Mouse (Mus musculus): ENCODE results near the gene Aym1. TPM values are rescaled to one million over a fixed set of nuclear protein-coding genes. Genes with fewer than 3 reads are reported as not detected.
"Not testable (repeated sequence)": the region's sequence is repeated elsewhere in the genome, so short reads cannot be mapped to it uniquely, and the experiment has no call there.

Aym1 gene
- polyA plus RNA-seq, 1 experiment: not detected

- Histone ChIP-seq H3K36me3 (ENCODE audit: control insufficient read depth, insufficient read depth, low read length) (no peaks in the 10 kb centered on the region), H3K27me3 (ENCODE audit: control insufficient read depth, insufficient read depth, low read length) (peaks cover 33% of the 10 kb centered on the region), H3K4me1 (ENCODE audit: control insufficient read depth, insufficient read depth, insufficient read length, low read length) (no peaks in the 10 kb centered on the region), H3K27ac (ENCODE audit: insufficient read depth, low read depth, low read length) (no peak overlapping the region), H3K4me3 (ENCODE audit: low read depth, low read length) (no peak overlapping the region)
- WGBS: 18% methylated on average over 11 of the region's 11 CpGs
- TF ChIP-seq CTCF (IDR thresholded peaks at IDR 0.05; ENCODE audit: extremely low read depth, insufficient read length, insufficient replicate concordance, low read depth, low read length) (no peak), POLR2A (IDR thresholded peaks at IDR 0.05; ENCODE audit: low read depth, low read length) (no peak)
Observed at GRCm38 (mm10) chr5:113345781-113346180, 11.3 kb upstream of the Aym1 start.

- H3K4me1 ChIP-seq (ENCODE audit: control insufficient read depth, insufficient read depth, insufficient read length, low read length); H3K27ac ChIP-seq (ENCODE audit: insufficient read depth, low read depth, low read length); H3K4me3 ChIP-seq (ENCODE audit: low read depth, low read length); H3K36me3 ChIP-seq (ENCODE audit: control insufficient read depth, insufficient read depth, low read length): not testable (repeated sequence)
- H3K27me3 ChIP-seq (ENCODE audit: control insufficient read depth, insufficient read depth, low read length): peaks cover 33% of the 10 kb centered on the region
- 26% methylated on average over 6 of the region's 6 CpGs for WGBS
Observed at GRCm38 (mm10) chr5:113346651-113347050, 10.4 kb upstream of the Aym1 start.

- WGBS: 42% methylated on average over 12 of the region's 12 CpGs
- Histone ChIP-seq H3K27me3 (ENCODE audit: control insufficient read depth, insufficient read depth, low read length) (peaks cover 33% of the 10 kb centered on the region), H3K4me1 (ENCODE audit: control insufficient read depth, insufficient read depth, insufficient read length, low read length) (0 out of 2 replicates have a peak, but pooled peaks cover 1% of the 10 kb centered on the region), H3K4me3 (ENCODE audit: low read depth, low read length) (no peak overlapping the region), H3K27ac (ENCODE audit: insufficient read depth, low read depth, low read length) (no peak overlapping the region), H3K36me3 (ENCODE audit: control insufficient read depth, insufficient read depth, low read length) (no peaks in the 10 kb centered on the region)
- TF ChIP-seq CTCF (IDR thresholded peaks at IDR 0.05; ENCODE audit: extremely low read depth, insufficient read length, insufficient replicate concordance, low read depth, low read length): no peak
- no peak for TF ChIP-seq POLR2A (IDR thresholded peaks at IDR 0.05; ENCODE audit: low read depth, low read length)
Observed at GRCm38 (mm10) chr5:113347593-113347992, 9.5 kb upstream of the Aym1 start.

GRCm38 (mm10) chr5:113348597-113348996 lies 8.5 kb upstream of the Aym1 start:
- H3K27me3 ChIP-seq (ENCODE audit: control insufficient read depth, insufficient read depth, low read length): peaks cover 33% of the 10 kb centered on the region

GRCm38 (mm10) chr5:113349226-113349625 lies 7.9 kb upstream of the Aym1 start:
- Histone ChIP-seq H3K4me1 (ENCODE audit: control insufficient read depth, insufficient read depth, insufficient read length, low read length) (0 out of 2 replicates have a peak, but pooled peaks cover 2% of the 10 kb centered on the region), H3K27me3 (ENCODE audit: control insufficient read depth, insufficient read depth, low read length) (peaks cover 33% of the 10 kb centered on the region), H3K4me3 (ENCODE audit: low read depth, low read length) (no peak overlapping the region), H3K27ac (ENCODE audit: insufficient read depth, low read depth, low read length) (no peak overlapping the region), H3K36me3 (ENCODE audit: control insufficient read depth, insufficient read depth, low read length) (no peaks in the 10 kb centered on the region)
- TF ChIP-seq CTCF (IDR thresholded peaks at IDR 0.05; ENCODE audit: extremely low read depth, insufficient read length, insufficient replicate concordance, low read depth, low read length) (no peak), POLR2A (IDR thresholded peaks at IDR 0.05; ENCODE audit: low read depth, low read length) (no peak)
- WGBS: 6% methylated on average over 7 of the region's 7 CpGs

More at GRCm38 (mm10) chr5:113348597-113348996, 8.5 kb upstream of the Aym1 start:
- Histone ChIP-seq H3K4me1 (ENCODE audit: control insufficient read depth, insufficient read depth, insufficient read length, low read length) (0 out of 2 replicates have a peak, but pooled peaks cover 2% of the 10 kb centered on the region), H3K27ac (ENCODE audit: insufficient read depth, low read depth, low read length) (no peak overlapping the region), H3K36me3 (ENCODE audit: control insufficient read depth, insufficient read depth, low read length) (no peaks in the 10 kb centered on the region), H3K4me3 (ENCODE audit: low read depth, low read length) (no peak overlapping the region)
- 26% methylated on average over 13 of the region's 13 CpGs for WGBS
- TF ChIP-seq POLR2A (IDR thresholded peaks at IDR 0.05; ENCODE audit: low read depth, low read length): no peak

- Histone ChIP-seq H3K27me3 (ENCODE audit: control insufficient read depth, insufficient read depth, low read length) (peaks cover 33% of the 10 kb centered on the region), H3K4me1 (ENCODE audit: control insufficient read depth, insufficient read depth, insufficient read length, low read length) (0 out of 2 replicates have a peak, but pooled peaks cover 2% of the 10 kb centered on the region), H3K4me3 (ENCODE audit: low read depth, low read length) (no peak overlapping the region), H3K36me3 (ENCODE audit: control insufficient read depth, insufficient read depth, low read length) (no peaks in the 10 kb centered on the region), H3K27ac (ENCODE audit: insufficient read depth, low read depth, low read length) (no peak overlapping the region)
- TF ChIP-seq CTCF (IDR thresholded peaks at IDR 0.05; ENCODE audit: extremely low read depth, insufficient read length, insufficient replicate concordance, low read depth, low read length) (no peak), POLR2A (IDR thresholded peaks at IDR 0.05; ENCODE audit: low read depth, low read length) (no peak)
- 27% methylated on average over 7 of the region's 7 CpGs for WGBS
Observed at GRCm38 (mm10) chr5:113349810-113350209, 7.3 kb upstream of the Aym1 start.

- Histone ChIP-seq H3K36me3 (ENCODE audit: control insufficient read depth, insufficient read depth, low read length) (no peaks in the 10 kb centered on the region), H3K27me3 (ENCODE audit: control insufficient read depth, insufficient read depth, low read length) (peaks cover 24% of the 10 kb centered on the region), H3K4me3 (ENCODE audit: low read depth, low read length) (no peak overlapping the region), H3K27ac (ENCODE audit: insufficient read depth, low read depth, low read length) (no peak overlapping the region), H3K4me1 (ENCODE audit: control insufficient read depth, insufficient read depth, insufficient read length, low read length) (0 out of 2 replicates have a peak, but pooled peaks cover 2% of the 10 kb centered on the region)
- TF ChIP-seq POLR2A (IDR thresholded peaks at IDR 0.05; ENCODE audit: low read depth, low read length) (no peak), CTCF (IDR thresholded peaks at IDR 0.05; ENCODE audit: extremely low read depth, insufficient read length, insufficient replicate concordance, low read depth, low read length) (no peak)
- WGBS: 79% methylated on average over 3 of the region's 3 CpGs
Observed at GRCm38 (mm10) chr5:113351768-113352167, 5.3 kb upstream of the Aym1 start.

GRCm38 (mm10) chr5:113352636-113353035 lies 4.5 kb upstream of the Aym1 start:
- WGBS: 37% methylated on average over 6 of the region's 6 CpGs
- TF ChIP-seq CTCF (IDR thresholded peaks at IDR 0.05; ENCODE audit: extremely low read depth, insufficient read length, insufficient replicate concordance, low read depth, low read length) (no peak), POLR2A (IDR thresholded peaks at IDR 0.05; ENCODE audit: low read depth, low read length) (no peak)
- H3K27me3 ChIP-seq (ENCODE audit: control insufficient read depth, insufficient read depth, low read length): peaks cover 15% of the 10 kb centered on the region
- H3K4me3 ChIP-seq (ENCODE audit: low read depth, low read length): no peak overlapping the region
- no peaks in the 10 kb centered on the region for H3K36me3 ChIP-seq (ENCODE audit: control insufficient read depth, insufficient read depth, low read length)
- H3K4me1 ChIP-seq (ENCODE audit: control insufficient read depth, insufficient read depth, insufficient read length, low read length): 0 out of 2 replicates have a peak, but pooled peaks cover 2% of the 10 kb centered on the region
- no peak overlapping the region for H3K27ac ChIP-seq (ENCODE audit: insufficient read depth, low read depth, low read length)
